Mouse (Mus musculus) mesoderm, embryonic 11.5 days (tissue): ENCODE measurements around the gene Sycp2.
"Not testable (repeated sequence)": the region's sequence is repeated elsewhere in the genome, so short reads cannot be mapped to it uniquely, and the experiment has no call there.

Source experiments
- DNase-seq: peaks from one replicate; pipeline ENCODE4 v3.0.0-alpha.2; 2012; ENCODE audit warnings: low read depth, low spot score

Sycp2 gene

DNA sequence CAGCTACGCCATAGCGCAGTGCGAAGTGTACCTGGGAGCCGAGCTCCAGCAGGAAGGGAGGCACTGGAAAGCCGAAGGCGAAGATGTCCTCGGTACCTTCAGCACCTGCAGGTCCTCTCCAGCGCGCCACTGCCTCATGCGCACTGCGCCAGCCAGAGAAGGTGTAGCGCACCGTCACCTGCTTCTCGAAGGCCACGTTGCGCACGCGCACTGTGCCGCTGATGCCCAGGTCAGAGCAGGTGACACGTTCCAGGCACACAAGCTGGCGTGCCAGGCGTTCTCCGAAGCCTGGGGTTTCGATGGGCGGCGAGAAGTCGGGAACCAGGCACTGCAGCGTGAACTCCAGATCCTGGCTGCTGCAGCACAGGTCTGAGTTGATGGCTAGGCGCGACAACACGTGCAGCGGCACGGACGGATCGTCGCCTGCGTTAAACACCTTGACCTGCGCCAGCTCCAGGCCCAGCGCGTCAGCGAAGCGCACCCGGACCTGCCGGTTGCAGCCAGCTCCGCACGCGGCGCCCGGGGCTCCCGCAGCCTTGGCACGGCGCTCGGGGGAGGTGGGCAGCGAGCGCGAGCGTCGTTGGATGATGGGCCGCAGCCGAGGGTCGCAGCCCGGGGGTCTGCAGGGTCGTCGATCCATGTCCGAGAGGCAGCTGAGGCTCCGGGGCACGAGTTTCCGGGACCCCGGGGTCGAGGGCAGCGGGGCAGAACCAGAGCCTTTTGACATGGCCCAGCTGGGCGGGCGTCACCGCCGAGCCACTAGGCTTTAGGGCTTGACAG lies 6.2 kb upstream of the Sycp2 start:
- no peak for DNase-seq

DNA sequence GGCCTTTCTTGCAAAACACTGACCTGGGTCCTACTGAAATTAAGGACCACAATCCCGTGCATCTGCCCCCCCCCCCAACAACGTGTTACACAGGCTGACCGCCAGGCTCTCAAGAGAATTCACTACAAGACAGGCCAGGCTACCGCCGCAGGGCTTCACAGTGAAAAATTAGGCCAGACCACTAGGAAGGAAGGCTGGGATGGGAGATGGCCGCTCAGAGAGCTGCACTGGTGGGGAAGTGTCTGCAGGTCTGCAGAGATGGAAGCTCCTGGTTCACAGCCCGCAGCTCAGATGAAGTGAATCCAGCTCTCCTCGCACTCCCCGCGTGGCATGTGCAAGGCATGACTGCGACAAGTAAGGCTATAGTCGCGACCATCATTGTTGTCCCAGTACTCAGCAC lies 5.6 kb upstream of the Sycp2 start:
- DNase-seq = no peak

- no peak for DNase-seq
These were observed 5.1 kb upstream of the Sycp2 start for GRCm38 (mm10) chr2:178412598-178412997.

GRCm38 (mm10) chr2:178410286-178410685 lies 2.8 kb upstream of the Sycp2 start:
- no peak for DNase-seq

DNA sequence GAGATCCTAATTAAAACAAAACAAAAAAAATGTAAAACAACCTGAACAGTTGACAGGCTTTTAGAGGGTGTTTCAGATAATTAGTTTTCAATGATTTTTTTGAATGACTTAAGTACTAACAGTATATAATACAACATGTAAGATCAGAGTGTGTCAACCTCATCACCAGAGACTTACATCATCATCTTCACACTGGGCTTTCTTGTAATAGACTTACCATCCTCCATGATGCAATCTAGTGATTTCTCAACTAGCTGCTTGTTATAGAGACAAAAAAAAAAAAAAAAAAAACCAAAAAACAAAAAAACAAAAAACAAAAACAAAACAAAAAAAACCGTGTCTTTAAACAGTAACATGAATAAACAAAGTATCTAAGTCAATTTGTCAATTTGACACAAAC lies 1.5 kb upstream of the Sycp2 start:
- DNase-seq = no peak

DNA sequence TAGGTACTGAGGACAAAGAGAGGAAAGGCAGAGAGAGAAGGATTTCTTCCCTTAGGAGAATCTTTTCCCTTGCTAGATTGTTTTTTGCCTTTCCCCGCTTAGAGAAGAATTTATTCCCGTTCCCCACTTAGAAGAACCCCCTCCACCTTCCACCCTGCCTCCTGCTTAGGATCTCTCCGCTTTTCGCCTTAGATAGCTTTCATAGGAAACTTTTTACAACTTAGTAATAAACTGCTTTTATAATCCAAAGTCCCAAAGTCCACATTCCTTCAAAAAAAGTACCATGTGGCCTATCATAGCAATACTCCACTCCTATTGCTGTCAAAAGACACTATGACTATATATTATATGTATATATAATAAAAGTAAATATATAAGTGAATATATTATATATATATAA lies 64.9 kb downstream of the Sycp2 start:
- DNase-seq = no peak

DNA sequence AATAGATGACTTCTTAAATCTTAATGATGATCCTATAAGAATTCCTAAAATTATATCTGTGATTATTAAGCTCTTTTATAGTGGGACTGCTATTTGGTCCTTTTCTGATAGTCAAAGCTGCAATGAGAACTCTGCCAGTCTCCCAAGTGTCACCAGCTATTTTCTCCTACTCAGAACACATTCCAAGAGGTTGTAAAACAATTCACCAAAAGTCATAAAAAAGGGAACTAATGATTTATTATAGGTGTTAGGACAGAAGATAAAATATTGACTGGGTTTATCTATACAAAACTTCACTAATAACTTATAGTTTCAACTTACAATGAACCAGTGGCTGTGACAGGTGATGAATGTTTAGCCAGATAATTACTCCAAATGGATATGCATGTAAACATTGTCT lies 65.4 kb downstream of the Sycp2 start:
- DNase-seq = not testable (repeated sequence)

GRCm38 (mm10) chr2:178339044-178339443 lies 68.4 kb downstream of the Sycp2 start:
- DNase-seq = no peak

DNA sequence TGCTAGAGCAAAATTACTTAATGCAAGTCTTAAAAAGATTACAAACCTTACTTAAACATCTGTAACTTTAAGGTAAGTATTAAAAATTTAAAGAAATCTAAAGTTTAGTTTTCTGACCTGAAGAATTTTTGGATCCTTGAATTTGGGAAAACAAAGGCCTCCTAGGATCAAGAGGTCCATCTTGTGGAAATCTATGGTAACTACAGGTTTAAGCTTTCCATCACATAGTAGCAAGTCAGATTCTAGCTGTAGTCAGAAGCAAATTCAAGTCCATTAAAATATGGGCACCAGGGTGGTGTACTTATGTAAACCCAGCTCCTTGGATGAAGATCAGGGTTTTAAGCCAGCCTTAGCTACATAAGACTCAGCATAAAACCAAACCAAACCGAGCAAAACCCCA lies 69.6 kb downstream of the Sycp2 start:
- no peak for DNase-seq

DNA sequence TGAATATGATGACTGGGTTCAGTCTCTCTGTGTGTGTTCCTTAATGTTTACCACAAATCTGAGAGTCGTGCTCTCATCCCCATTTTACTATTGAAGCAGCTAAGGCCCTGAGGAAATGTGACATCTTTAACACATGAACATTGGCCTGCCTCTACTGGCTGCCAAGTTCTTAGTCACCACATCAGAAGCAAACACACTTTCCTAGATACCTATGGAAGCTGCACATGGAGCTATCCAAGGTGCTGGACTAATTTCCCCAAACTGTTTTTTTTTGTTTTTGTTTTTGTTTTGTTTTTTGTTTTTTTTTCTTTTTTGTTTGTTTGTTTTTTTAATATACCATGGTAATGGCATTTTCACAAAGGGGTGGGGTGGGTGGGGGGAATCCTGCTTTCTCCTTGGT lies 77.5 kb downstream of the Sycp2 start:
- DNase-seq = no peak

DNA sequence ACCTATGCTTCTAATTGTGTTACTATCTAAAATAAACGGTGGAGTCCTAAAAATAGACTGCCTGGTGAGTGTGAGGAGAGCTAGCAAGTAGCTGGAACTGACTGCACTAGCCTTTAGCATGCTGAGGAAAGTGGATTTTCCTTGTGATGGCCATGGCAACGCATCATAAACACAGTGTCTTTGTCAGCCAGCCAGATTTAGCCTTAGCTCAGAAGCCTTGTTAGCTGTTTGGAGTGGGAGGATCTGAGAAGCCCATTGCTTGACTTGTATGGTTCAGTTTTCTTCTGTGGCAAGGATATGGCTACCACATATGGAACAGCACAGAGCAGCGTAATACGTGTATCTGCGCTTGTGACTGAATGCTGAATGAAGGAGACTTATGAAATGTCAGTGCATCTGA lies 77.9 kb downstream of the Sycp2 start:
- DNase-seq = no peak

- peak; percentile 86 for DNase-seq
These were observed 79.9 kb downstream of the Sycp2 start for GRCm38 (mm10) chr2:178327466-178328040.

GRCm38 (mm10) chr2:178326750-178327465 lies 80.6 kb downstream of the Sycp2 start:
- DNase-seq = no peak

GRCm38 (mm10) chr2:178326067-178326466 lies 81.4 kb downstream of the Sycp2 start:
- DNase-seq = no peak

- no peak for DNase-seq
These were observed 82.7 kb downstream of the Sycp2 start for GRCm38 (mm10) chr2:178324818-178325217.

GRCm38 (mm10) chr2:178324410-178324809 lies 83.1 kb downstream of the Sycp2 start:
- no peak for DNase-seq

DNA sequence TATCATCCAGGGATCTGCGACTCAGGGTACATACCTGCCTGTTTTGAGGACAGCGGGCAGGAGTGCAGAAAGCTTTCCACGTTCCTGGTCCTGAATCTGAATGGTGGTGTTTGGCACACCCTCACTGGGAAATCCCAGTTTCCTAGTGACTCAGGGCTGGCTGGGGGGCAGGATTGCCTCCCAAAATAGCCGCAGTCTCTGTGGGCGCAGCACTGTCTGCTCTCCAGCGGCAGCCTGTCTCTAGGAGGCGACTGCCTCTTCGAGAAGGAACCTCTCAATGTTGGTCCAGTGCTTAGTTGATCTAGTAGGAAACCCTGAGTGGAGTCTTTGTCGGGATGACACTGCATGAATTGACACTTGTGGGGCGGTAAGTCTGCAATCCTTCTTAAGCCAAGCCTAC lies 86.2 kb downstream of the Sycp2 start:
- DNase-seq = no peak

DNA sequence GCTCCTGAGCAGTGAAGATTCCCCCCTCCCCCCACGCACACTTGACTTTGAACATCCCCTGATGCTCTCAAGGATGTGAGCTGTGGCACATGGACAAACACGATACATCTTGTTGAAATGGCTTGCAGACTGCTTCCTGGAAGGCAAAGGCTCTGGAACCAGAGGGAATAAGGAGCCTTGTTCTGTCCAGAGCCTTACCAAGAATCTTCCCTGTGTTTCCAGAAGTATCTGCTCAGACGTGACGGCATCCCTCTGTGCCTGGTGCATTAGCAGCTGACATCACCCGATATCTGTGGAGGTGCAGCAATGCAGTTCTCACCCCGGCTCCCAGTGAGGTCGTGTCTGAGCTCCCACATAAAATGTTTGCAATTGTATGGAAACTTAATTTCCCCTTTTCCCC lies 87.7 kb downstream of the Sycp2 start:
- no peak for DNase-seq

- DNase-seq = no peak
These were observed 91.2 kb downstream of the Sycp2 start for GRCm38 (mm10) chr2:178316281-178316680.

DNA sequence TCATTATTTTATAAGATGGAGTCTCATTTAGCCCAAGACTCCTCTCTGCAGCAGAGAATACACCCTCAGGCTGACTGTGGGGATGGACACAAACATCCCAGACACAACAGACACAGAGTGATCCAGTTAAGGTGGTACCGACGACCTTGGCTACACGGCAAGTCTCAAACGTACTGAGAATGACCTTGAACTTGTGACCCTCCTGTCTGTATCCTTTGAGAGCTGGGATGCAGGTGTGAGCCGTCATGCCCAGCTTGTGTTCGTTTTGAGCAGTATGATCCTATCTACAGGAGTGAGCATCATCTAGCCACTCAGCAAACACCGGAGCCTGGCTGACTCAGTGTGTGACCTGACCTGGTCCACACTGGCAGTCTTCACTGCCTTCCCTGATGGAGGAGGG lies 93.9 kb downstream of the Sycp2 start:
- no peak for DNase-seq

DNA sequence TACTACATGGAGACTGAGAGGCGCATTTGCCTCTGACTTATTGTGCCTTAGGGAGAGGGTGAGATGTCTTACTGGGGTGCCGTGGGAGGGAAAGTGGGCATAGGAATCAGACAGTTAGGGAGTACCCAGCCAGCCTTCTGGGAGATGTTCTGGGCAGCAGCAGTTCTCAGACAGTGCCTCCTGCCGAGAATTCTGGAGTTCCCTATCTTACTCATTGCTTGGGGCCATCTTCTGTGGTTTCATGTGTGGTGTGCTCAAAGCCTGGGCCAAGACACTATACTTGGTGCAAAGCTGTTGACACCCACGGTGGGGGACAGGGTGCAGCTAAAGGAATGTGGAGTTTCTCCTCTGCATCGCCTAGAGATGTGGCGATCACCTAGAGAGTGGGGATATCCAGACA lies 102.8 kb downstream of the Sycp2 start:
- DNase-seq = no peak

DNA sequence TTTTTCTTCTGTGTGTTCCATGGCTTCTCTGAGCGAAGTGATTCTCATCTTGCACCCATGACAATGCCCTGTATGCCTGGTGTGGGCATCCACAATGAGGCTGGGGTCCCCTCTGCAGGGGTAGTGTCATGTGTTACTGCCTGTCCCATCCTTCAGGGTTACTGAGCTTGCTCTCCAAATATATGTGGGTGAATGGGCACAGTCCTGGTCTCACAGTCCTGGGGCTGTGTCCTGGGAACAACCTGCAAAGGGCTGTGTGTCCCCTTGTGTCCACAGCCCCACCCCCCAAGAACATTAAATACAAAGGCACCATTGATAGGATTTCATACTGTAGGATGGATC lies 103.3 kb downstream of the Sycp2 start:
- no peak for DNase-seq
